Mouse (Mus musculus): ENCODE measurements around the gene Dnajc22. TPM values are rescaled to one million over a fixed set of nuclear protein-coding genes. Genes with fewer than 3 reads are reported as not detected.
A peak's percentile ranks its signal among the peaks of the same experiment; 100 is the strongest.

Gene Dnajc22
- polyA plus RNA-seq, 1 experiment from 2014 or later: 0.36 TPM

- no peaks in the 10 kb centered on the region for H3K4me1 ChIP-seq (ENCODE audit: control insufficient read depth, insufficient read depth, low read length)
- no peaks in the 10 kb centered on the region for H3K27me3 ChIP-seq (replicated peaks; ENCODE audit: control insufficient read depth, insufficient read depth, low read length)
- H3K4me2 ChIP-seq (ENCODE audit: low read length): no peak overlapping the region
- no peak overlapping the region for H3K9ac ChIP-seq (ENCODE audit: low read length)
- no peak overlapping the region for H3K4me3 ChIP-seq (ENCODE audit: low read depth, low read length)
- no peak for ATAC-seq
- 82% methylated on average over 5 of the region's 5 CpGs for WGBS
- no peaks in the 10 kb centered on the region for H3K9me3 ChIP-seq (replicated peaks; ENCODE audit: control insufficient read depth, low read length)
- no peaks in the 10 kb centered on the region; the same call in 1 of the 2 replicates for H3K36me3 ChIP-seq (ENCODE audit: control insufficient read depth, insufficient read depth, low read length)
- DNase-seq (ENCODE audit: low spot score): no peak
- H3K27ac ChIP-seq (ENCODE audit: low read depth, low read length): no peak overlapping the region
Measured at GRCm38 (mm10) chr15:99138389-99138788, 45.4 kb downstream of the Dnajc22 start.

GRCm38 (mm10) chr15:99139669-99140068 is 46.7 kb downstream of the Dnajc22 start:
- Histone ChIP-seq H3K9ac (ENCODE audit: low read length) (no peak overlapping the region), H3K4me2 (ENCODE audit: low read length) (no peak overlapping the region), H3K27me3 (replicated peaks; ENCODE audit: control insufficient read depth, insufficient read depth, low read length) (no peaks in the 10 kb centered on the region), H3K4me3 (ENCODE audit: low read depth, low read length) (no peak overlapping the region), H3K9me3 (replicated peaks; ENCODE audit: control insufficient read depth, low read length) (no peaks in the 10 kb centered on the region), H3K36me3 (ENCODE audit: control insufficient read depth, insufficient read depth, low read length) (no peaks in the 10 kb centered on the region; the same call in 1 of the 2 replicates), H3K27ac (ENCODE audit: low read depth, low read length) (no peak overlapping the region), H3K4me1 (ENCODE audit: control insufficient read depth, insufficient read depth, low read length) (no peaks in the 10 kb centered on the region)
- WGBS: 69% methylated on average over 6 of the region's 6 CpGs
- no peak for ATAC-seq
- DNase-seq (ENCODE audit: low spot score): peak; percentile 63

- ATAC-seq (no peak), DNase-seq (ENCODE audit: low spot score) (no peak)
- WGBS: 93% methylated on average over 7 of the region's 7 CpGs
- H3K9ac ChIP-seq (ENCODE audit: low read length): no peak overlapping the region
- H3K27me3 ChIP-seq (replicated peaks; ENCODE audit: control insufficient read depth, insufficient read depth, low read length): no peaks in the 10 kb centered on the region
- no peak overlapping the region for H3K4me3 ChIP-seq (ENCODE audit: low read depth, low read length)
- H3K9me3 ChIP-seq (replicated peaks; ENCODE audit: control insufficient read depth, low read length): no peaks in the 10 kb centered on the region
- H3K36me3 ChIP-seq (ENCODE audit: control insufficient read depth, insufficient read depth, low read length): peaks cover 47% of the 10 kb centered on the region
- no peak overlapping the region for H3K4me2 ChIP-seq (ENCODE audit: low read length)
- H3K27ac ChIP-seq (ENCODE audit: low read depth, low read length): no peak overlapping the region
- H3K4me1 ChIP-seq (ENCODE audit: control insufficient read depth, insufficient read depth, low read length): no peaks in the 10 kb centered on the region
Measured at GRCm38 (mm10) chr15:99150516-99150915, 57.5 kb downstream of the Dnajc22 start.

- H3K9me3 ChIP-seq (replicated peaks; ENCODE audit: control insufficient read depth, low read length): no peaks in the 10 kb centered on the region
- no peaks in the 10 kb centered on the region for H3K4me1 ChIP-seq (ENCODE audit: control insufficient read depth, insufficient read depth, low read length)
- H3K4me2 ChIP-seq (ENCODE audit: low read length): no peak overlapping the region
- peaks cover 39% of the 10 kb centered on the region for H3K36me3 ChIP-seq (ENCODE audit: control insufficient read depth, insufficient read depth, low read length)
- H3K27me3 ChIP-seq (replicated peaks; ENCODE audit: control insufficient read depth, insufficient read depth, low read length): no peaks in the 10 kb centered on the region
- H3K4me3 ChIP-seq (ENCODE audit: low read depth, low read length): no peak overlapping the region
- 82% methylated on average over 8 of the region's 8 CpGs for WGBS
- ATAC-seq (no peak), DNase-seq (ENCODE audit: low spot score) (no peak)
- no peak overlapping the region for H3K27ac ChIP-seq (ENCODE audit: low read depth, low read length)
- H3K9ac ChIP-seq (ENCODE audit: low read length): no peak overlapping the region
Measured at GRCm38 (mm10) chr15:99151324-99151723, 58.4 kb downstream of the Dnajc22 start.

- 95% methylated on average over 8 of the region's 8 CpGs for WGBS
- no peaks in the 10 kb centered on the region for H3K9me3 ChIP-seq (replicated peaks; ENCODE audit: control insufficient read depth, low read length)
- no peaks in the 10 kb centered on the region for H3K27me3 ChIP-seq (replicated peaks; ENCODE audit: control insufficient read depth, insufficient read depth, low read length)
- H3K4me2 ChIP-seq (ENCODE audit: low read length): no peak overlapping the region
- no peaks in the 10 kb centered on the region for H3K4me1 ChIP-seq (ENCODE audit: control insufficient read depth, insufficient read depth, low read length)
- ATAC-seq (no peak), DNase-seq (ENCODE audit: low spot score) (no peak)
- H3K4me3 ChIP-seq (ENCODE audit: low read depth, low read length): no peak overlapping the region
- H3K9ac ChIP-seq (ENCODE audit: low read length): no peak overlapping the region
- no peak overlapping the region for H3K27ac ChIP-seq (ENCODE audit: low read depth, low read length)
- H3K36me3 ChIP-seq (ENCODE audit: control insufficient read depth, insufficient read depth, low read length): peaks cover 33% of the 10 kb centered on the region
Measured at GRCm38 (mm10) chr15:99153466-99153865, 60.5 kb downstream of the Dnajc22 start.

Small RNA genes within 50 kb of the gene (microRNA-seq; reads per million reads assigned to microRNA genes)
- 1.7 reads per million, percentile 7 among the genes with 10 or more reads in this experiment for gene Mir6960

Other genes starting within 250 kb of the Dnajc22 start
- gene Kmt2d, start 222.0 kb upstream of the Dnajc22 start, polyA plus RNA-seq (2014; fragmentation: Nextera tagmentation; extraction: Ambion mirVana): 8.0 and 12.2 TPM in 2 replicates
- gene Rhebl1, start 198.6 kb upstream of the Dnajc22 start, polyA plus RNA-seq (2014; fragmentation: Nextera tagmentation; extraction: Ambion mirVana): 30.3 and 33.5 TPM in 2 replicates
- gene Dhh, start 194.6 kb upstream of the Dnajc22 start, polyA plus RNA-seq (2014; fragmentation: Nextera tagmentation; extraction: Ambion mirVana): 0.18 and 0.36 TPM in 2 replicates
- 10.9 TPM in 2 replicates for gene Lmbr1l, start 174.9 kb upstream of the Dnajc22 start, polyA plus RNA-seq (2014; fragmentation: Nextera tagmentation; extraction: Ambion mirVana)
- 1,499 and 1,719 TPM in 2 replicates for gene Tuba1b, start 158.6 kb upstream of the Dnajc22 start, polyA plus RNA-seq (2014; fragmentation: Nextera tagmentation; extraction: Ambion mirVana)
- gene Gm49450, start 139.6 kb upstream of the Dnajc22 start, polyA plus RNA-seq (2014; fragmentation: Nextera tagmentation; extraction: Ambion mirVana): not detected in 2 replicates
- gene Tuba1a, start 139.5 kb upstream of the Dnajc22 start, polyA plus RNA-seq (2014; fragmentation: Nextera tagmentation; extraction: Ambion mirVana): 18,182 and 18,289 TPM in 2 replicates
- 56.7 and 93.1 TPM in 2 replicates for gene Tuba1c, start 63.3 kb upstream of the Dnajc22 start, polyA plus RNA-seq (2014; fragmentation: Nextera tagmentation; extraction: Ambion mirVana)
- gene Prph, start 38.0 kb upstream of the Dnajc22 start, polyA plus RNA-seq (2014; fragmentation: Nextera tagmentation; extraction: Ambion mirVana): 0.84 and 1.0 TPM in 2 replicates
- 11.0 and 13.6 TPM in 2 replicates for gene Troap, start 18.6 kb upstream of the Dnajc22 start, polyA plus RNA-seq (2014; fragmentation: Nextera tagmentation; extraction: Ambion mirVana)
- not detected in 2 replicates for gene C1ql4, start 5.4 kb upstream of the Dnajc22 start, polyA plus RNA-seq (2014; fragmentation: Nextera tagmentation; extraction: Ambion mirVana)
- 38.6 and 39.0 TPM in 2 replicates for gene Spats2, start 32.7 kb downstream of the Dnajc22 start, polyA plus RNA-seq (2014; fragmentation: Nextera tagmentation; extraction: Ambion mirVana)
- 3.3 and 3.6 TPM in 2 replicates for gene Kcnh3, start 131.7 kb downstream of the Dnajc22 start, polyA plus RNA-seq (2014; fragmentation: Nextera tagmentation; extraction: Ambion mirVana)
- 241 and 247 TPM in 2 replicates for gene Mcrs1, start 158.8 kb downstream of the Dnajc22 start, polyA plus RNA-seq (2014; fragmentation: Nextera tagmentation; extraction: Ambion mirVana)
- 57.2 and 81.8 TPM in 2 replicates for gene Prpf40b, start 201.9 kb downstream of the Dnajc22 start, polyA plus RNA-seq (2014; fragmentation: Nextera tagmentation; extraction: Ambion mirVana)
- 0.11 and 0.52 TPM in 2 replicates for gene Fam186b, start 202.7 kb downstream of the Dnajc22 start, polyA plus RNA-seq (2014; fragmentation: Nextera tagmentation; extraction: Ambion mirVana)

Measured in forebrain, embryonic 14.5 days (tissue).